Mouse (Mus musculus): ENCODE results near the gene Faap24. TPM values are rescaled to one million over a fixed set of nuclear protein-coding genes. Genes with fewer than 3 reads are reported as not detected.

Faap24 gene
- total RNA-seq (2021): 1 to 10 TPM; 4.8 to 5.0 TPM
- long read RNA-seq, experiment 1, transcript Faap24-201 (4 exons, 1,857 nt): major isoform, 12 of 12 reads
- long read RNA-seq, experiment 1, partial matches to known transcripts: 0 of 12 reads
- long read RNA-seq, experiment 1, other reads (novel, unspliced or antisense): 0 of 12 reads
- long read RNA-seq, experiment 2, transcript Faap24-201 (4 exons, 1,857 nt): major isoform, 8 of 8 reads
- long read RNA-seq, experiment 2, partial matches to known transcripts: 0 of 8 reads
- long read RNA-seq, experiment 2, other reads (novel, unspliced or antisense): 0 of 8 reads

DNA sequence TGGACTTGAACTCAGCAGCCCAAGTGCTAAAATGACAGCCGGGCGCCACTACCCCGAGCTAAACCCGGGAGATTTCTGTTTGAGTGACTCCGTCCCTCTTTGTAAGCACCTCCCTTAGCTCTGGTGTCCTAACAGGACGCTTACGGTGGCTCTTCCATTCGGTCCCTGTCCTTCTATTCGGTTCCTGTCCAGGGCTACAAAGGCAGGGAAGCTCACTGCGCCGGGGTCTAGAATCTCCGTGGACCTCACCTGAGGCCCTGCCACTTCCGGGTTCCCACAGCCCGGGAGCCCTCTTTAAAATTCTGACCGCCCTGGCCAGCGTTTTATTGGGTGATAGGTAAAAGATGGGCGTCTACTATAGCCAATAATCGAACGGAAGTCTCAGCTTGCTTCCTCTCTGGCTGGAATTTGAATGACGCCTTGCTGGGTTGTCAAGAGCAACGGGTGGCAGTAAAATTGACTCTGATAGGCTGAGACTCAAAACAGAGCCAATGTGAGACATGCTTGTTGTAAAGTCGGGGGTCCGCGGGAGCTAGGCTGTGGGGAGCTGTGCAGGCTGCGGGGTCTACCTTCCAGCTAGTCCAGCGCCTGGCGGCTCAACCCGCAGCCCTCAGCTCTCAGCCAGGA lies at the start of gene Faap24, which contains the start of gene Cep89:
Faap24 (minus strand) TSS at position 295 of the 627 bp plus-strand sequence.
Cep89 (plus strand) TSS at position 494 of the 627 bp plus-strand sequence.
- DNase-seq (ENCODE audit: low spot score in 2 of 2): peak; percentile 90 to 96

DNA sequence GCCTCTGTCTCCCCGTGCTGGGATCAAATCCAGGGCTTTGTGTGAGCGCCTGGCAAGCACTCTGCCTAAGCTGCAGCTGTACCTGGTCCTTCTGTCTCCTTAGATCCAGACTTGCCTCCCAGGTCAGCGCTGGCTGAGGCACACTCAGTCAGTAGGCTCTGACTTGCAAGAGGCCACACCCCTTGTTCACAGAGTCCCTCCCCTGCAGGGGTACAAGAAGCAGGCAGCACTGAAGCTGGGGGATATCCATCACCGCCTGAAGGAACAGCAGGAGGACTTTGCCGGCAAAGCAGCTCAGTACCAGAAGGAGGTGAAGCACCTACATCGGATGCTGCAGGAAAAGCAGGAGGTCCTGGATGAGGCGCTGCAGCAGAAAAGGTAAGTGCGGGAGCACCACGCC lies 38.6 kb upstream of the Faap24 start:
- DNase-seq (ENCODE audit: low spot score in 2 of 2): no peak

DNA sequence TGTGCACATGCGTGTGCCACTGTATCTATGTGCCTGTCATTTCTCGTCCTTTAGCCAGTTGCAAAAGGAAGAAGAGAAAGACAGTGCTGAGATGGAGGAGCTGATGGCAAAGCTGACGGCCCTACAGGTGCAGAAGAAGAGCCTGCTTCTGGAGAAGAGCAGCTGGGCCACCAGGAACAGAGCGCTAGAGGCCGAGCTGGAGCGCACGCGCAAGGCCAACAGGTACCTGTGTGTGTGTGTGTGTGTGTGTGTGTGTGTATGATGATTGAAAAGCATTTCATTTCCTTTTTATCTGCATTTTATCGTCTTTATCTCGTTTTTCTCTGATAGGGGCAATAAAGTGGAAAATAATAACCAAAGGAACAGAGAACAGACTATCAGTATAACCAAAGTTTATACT lies 31.5 kb upstream of the Faap24 start:
- DNase-seq (ENCODE audit: low spot score in 2 of 2): no peak

DNA sequence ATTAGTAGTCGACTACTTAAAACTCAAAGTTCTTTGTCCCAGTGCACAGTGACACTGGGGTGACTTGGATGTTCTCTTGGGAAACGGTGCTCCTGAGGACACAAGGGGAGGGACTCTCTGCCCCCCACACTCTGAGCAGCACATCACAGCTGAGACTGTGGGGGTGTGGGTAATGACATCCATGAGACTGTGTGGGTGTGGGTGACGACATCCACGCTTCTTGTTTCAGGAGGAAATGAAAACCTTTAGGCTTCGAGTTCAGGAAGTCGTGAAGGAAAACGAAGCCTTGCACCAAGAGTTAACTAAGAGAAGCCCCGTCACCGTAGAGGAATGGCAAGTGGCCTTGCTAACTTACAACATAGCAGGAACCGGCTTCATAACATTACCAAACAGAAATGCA lies 26.4 kb upstream of the Faap24 start:
- no peak for DNase-seq (ENCODE audit: low spot score in 2 of 2)

DNA sequence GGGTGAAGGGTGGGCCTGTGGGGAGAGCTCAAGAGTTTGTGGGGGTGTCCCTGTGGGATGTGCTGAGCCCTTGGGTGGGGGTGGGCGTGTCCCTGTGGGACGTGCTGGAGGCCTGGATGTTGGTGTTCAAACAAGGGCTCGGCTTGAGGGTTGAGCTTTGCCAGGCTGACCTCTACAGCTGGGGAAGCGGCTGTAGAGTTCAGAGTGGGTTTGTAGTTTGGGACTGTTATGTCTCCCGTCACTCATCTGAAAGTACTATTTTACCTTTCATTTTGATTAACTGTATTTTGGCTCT lies 20.0 kb upstream of the Faap24 start:
- DNase-seq (ENCODE audit: low spot score in 2 of 2): no peak

DNA sequence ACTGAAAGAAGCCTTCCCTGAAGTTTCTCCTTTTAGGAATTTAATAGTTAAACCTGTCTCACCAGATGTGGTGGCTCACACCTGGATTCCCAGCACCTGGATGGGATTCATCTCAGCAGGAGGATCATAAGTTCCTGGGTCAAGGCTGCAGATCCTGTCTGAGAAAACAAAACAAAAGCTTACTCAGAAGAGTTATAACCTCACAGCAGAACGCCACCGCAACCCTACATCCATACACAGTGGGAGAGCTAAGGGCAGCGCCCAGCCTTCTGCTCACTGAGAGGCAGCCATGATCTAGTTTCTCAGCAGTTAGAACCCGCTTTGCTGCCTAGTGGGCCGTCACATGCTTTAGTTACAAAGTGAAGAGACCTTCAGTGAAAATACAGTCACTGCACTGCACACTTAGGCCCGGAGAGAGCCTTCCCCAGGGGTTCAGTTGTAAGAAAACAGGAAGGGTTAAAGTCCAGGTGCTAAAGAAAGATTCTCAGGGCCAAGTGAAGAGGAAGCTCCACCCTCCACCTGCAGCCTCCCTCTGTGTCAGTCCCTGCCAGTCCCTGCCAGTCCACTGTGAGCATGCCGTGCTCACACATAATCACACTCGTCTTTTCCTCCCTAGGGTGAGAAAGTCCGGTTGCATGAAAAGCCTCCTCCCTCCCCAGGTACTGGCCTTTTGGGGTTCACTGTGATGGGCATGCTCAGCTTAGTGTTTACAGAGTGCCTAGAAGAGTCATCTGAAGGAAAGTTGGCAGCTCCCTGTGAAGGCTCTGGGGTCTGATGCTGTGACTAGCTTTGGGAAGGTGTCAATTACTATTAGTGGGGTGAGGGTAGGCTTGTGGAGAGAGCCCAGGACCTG lies 19.4 kb upstream of the Faap24 start:
- no peak for DNase-seq (ENCODE audit: low spot score in 2 of 2)

DNA sequence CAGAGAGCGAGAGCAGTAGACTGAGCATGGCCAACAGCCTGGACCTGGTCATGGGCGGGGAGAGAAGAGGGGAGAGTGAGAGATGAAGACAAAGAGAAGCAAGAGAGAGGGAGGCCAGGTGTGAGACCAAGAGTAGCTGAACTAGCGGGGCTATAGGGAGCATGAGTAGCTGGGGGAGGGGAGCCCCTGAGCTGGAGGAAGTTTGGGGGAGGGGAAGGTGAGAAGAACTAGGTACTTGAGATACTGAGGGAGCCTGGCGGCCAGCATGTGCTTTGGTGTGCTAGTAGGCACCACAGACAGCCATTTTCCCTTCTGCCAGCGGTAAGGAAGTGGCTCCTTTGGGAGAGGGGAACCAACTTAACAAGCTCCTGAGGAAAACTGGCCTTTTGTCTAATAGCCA lies 18.6 kb upstream of the Faap24 start:
- DNase-seq (ENCODE audit: low spot score in 2 of 2): no peak

DNA sequence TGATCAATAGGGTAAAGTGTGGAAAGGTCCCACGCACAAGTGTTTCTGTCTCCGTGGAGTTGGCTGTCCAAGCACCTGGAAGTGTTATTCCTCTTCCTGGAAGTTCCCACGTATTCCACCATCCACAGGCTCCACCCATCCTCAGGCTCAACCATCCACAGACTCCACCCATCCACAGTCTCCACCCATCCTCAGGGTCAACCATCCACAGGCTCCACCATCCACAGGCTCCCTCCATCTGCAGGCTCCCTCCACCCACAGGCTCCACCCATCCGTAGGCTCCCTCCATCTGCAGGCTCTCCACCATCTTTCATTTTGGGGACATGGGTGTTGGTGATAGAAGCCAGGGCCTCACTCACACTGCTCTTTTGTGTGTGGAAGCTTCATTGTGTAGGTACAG lies 4.5 kb upstream of the Faap24 start:
- DNase-seq (ENCODE audit: low spot score in 2 of 2): no peak

DNA sequence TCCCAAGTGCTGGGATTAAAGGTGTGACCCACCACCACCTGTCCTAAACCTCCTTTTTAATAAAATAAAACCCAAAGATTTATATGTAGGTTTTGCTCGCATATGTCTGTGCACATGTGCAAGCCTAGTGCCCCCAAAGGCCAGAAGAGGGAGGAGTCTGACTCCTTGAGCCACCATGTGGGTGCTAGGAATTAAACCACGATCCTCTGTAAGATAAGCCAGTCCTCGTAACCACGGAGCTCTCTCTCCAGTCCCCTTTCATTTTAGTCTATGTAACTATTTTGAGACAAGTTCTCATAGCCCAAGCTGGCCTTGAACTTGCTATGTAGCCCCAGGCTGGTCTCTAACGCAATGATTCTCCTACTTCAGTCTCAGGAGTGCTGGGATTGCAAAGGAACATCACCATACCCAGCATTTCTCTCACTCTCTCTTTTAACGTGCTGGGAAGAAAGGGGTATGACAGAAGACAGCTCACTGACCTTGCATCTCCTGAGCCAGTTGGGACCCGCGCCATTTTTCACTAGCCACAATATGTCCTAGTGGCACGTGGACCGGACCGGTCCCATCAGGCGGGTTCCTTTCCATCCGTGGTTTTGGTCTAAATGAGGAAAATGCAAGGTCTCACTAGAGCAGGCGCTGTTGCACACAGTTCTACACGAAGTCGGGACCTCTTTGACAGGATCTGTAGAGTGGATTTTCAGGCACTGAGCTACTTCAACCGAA lies 741 bp downstream of the Faap24 start:
- DNase-seq (ENCODE audit: low spot score in 2 of 2): no peak

DNA sequence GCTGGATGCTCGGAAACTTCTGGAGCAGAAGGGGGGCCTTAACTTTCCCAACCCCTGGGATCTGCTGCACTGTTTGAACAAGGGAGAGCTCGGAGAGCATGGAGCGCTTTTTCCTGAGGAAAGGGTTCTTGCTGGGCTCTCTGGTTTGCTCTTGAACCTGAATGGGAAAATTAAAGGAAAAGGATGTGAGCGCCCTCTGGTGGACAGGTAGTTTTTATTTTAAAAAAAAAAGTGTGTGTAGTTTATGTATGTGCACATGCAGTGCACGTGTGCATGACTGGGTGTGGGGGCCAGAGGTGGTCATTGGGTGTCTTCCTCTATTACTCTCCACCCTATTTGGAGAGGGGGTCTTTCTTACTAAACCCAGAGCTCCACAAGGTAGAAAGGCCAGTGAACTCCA lies 3.7 kb downstream of the Faap24 start:
- DNase-seq (ENCODE audit: low spot score in 2 of 2): peak; percentile 17 to 47

DNA sequence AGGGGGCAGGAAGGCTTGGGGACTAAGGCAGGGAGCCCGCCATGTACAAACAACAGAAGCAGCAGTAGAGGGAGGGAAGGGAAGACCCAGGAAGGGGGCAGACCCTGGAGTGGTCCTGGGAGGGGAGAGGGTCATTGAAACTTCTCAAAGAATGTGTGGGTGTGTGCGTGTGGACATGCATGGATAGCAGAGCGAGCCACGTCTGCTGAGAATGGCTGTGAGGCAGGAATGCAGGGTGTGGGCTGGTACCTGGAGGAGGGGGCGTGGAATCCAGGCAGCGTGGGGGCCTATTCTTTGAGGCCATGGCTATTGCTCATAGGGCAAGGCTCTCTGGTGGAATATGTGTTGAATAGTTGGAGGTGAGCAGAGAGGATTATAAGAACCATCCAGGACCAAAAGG lies 7.9 kb downstream of the Faap24 start:
- no peak for DNase-seq (ENCODE audit: low spot score in 2 of 2)

DNA sequence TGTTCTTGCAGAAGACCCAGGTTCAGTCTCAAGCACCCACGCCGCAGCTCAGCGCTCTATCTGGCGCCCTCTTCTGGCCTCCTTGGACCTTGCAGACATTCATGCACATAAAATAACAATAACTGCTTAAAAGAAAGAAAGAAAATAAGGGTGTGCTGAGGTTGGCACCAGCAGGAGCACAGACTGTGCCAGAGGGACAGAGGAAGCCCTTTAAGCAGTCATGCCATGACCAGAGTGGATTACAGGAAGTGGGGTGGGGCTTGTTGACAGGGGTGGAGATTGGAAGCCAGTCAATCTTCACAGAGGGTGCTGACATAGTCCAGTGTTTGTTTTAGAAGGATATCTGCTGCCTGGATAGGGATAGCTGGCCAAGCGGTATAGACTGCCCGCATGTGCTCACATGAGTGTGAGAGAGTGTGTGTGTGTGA lies 10.1 kb downstream of the Faap24 start:
- DNase-seq (ENCODE audit: low spot score in 2 of 2): no peak

DNA sequence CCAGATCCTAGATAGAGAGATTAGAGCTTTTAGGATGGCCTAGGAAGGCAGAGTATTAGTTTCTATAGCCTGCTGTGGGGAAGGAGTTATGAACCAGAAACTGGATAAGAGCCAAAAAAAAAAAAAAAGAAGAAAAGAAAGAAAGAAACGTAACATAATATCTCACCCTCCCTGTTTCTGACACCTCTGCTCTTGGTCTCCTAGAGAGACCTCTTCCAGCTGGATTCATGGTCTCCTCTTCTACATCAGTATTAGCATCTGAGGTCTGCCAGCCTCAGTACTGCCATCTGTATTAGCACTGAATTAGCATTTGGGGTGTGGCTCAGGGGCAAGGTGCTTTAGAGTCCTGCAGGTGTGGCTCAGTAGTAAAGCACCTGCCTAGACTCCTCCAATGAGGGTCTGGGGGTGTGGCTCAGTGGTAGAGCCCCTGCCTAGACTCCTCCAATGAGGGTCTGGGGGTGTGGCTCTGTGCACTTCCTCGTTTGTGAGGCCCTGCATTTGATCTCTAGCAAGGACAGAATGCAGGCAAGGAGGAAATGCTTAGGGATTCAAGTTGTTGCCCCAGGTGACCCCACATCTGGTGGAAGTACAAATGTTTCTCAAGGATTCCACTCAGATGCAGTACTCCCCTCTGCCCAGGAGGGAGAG lies 13.8 kb downstream of the Faap24 start:
- no peak for DNase-seq (ENCODE audit: low spot score in 2 of 2)

DNA sequence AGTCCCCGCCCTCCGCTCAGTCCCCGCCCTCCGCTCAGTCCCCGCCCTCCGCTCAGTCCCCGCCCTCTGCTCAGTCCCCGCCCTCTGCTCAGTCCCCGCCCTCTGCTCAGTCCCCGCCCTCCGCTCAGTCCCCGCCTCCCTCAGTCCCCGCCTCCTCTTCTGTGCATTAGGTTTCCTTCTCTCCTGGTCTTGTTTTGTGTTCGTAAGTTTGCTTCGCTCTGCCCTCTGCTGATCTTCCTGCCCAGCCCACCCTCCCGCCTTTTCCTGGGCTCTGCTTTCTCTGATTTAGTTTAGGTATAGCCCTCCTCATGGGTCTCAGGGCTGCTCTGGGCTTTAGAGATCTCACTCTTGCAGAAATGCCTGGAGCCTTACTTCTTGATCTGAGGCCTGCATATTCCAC lies 14.8 kb downstream of the Faap24 start:
- no peak for DNase-seq (ENCODE audit: low spot score in 2 of 2)

DNA sequence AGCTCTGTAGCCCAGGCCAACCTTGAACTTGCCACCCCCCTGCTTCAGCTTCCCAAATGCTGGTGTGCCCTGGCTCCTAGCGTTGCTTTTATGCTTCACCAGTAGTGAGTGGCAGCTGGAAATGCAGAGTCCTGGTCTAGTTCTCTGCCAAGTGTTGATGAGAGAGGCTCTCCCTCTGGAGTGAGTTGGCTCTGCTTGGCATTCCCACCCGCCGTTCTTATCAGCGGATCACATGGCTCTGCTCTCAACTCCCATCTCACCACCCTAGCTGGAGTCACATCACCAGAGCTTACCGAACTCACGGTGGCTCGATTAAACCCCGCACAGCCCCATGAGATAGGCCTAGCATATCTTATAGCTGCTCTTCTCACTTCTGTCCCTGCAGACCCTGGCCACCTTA lies 16.3 kb downstream of the Faap24 start:
- DNase-seq (ENCODE audit: low spot score in 2 of 2): no peak

DNA sequence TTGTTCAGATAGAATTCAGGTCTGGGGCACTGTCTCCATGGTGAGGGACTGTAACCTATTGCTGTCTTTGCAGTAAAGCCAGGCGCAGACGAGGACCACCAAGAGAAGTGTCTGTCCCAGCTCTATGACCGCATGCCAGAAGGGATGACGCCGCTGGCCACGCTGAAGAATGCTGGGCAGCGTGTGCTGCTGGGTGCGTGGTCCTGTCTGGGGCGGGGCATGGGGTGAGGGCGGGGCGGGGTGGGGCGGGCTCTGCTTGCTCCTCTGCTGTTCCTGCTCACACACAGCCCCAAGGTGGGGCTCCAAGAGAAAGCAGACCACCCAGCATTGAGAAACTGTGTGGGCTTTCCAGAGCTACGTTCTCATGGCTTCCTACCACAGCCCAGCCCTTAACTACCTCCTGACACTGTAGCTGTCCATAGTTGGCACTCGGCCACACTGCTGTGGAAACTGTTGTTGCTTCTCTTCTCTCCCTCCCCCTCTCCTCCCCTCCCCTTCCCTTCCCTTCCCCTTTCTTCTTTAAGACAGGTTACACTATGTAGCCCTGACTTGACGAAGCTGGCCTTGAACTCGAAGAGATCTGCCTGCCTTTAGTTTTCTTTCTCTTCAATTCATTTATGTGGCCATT lies 17.0 kb downstream of the Faap24 start:
- no peak for DNase-seq (ENCODE audit: low spot score in 2 of 2)

DNA sequence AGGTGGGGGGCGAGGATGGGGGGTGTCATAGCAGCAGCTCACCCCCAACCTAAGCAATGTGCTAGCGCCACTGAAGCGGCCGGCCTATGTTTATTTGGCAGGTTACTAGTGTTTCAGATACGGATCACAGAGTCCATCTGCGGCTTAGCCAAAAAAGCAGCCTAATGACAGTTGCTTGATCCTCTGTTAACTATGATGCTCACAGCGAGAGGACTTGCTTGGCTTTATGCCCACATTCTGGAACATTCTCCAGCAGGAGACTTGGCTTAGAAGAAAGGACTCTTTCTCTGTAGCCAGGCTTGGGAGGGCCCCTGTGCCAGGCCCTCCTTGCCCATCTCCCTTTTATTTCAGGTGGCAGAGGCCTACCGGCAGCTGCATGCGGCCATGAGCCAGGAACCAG lies 20.0 kb downstream of the Faap24 start:
- no peak for DNase-seq (ENCODE audit: low spot score in 2 of 2)

DNA sequence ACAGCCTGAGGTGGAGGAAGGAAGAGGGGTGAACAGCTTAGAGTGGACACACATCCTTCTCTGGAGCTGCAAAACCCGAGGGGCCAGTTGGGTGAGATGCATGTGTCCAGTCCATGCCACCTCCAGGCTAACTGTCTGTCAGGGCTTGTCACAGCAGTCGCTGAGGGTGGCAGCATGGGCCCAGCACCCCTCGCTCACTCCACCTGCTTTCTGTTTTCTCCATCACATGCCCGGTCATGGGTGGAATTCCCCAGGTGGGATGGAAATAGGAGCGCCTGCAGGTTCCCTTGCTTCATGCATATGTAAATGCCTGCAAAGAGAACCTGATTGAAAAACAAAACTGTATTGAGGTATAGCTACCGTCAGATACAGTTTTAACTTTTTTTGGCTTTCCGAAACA lies 22.4 kb downstream of the Faap24 start:
- DNase-seq (ENCODE audit: low spot score in 2 of 2): no peak

DNA sequence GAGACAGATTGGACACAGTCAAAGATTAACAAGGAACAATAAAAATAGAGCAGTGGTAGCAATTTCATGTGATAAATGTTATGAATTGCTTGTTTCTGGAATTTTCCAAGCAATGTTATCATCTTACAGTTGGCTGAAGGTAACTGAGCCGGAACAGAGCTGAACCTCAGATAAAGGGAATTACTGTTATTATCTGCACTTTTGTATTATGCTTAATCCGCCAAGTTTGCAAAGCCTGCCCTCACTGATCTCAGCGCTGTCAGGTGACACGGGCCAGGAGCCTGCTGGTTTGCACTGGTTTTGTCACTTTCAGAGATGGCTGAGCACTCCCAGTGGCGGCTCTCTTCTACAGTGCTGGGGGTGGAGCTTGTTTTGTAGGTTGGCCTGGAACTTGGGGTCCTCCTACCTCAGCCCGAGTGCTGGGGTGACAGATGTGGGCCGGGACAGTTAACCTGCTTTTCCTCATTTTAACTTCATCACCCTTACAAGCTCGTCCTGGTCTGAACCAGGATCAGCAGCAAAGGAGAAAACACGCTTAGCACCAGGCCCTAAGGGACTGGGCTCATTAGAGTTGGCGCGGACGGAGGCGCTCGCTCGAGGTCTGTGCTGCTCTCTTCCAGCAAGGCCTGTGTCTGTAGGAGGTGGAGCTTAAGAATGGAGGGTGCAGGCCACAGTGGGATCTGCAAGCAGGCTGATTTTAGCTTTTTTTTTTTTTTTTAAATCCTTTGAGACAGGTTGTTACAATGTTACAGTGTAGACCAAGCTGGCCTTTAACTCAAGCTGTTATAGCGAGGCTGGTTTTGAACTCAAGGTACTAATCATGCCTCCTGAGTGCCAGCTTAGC lies 23.3 kb downstream of the Faap24 start:
- DNase-seq (ENCODE audit: low spot score in 2 of 2): no peak
